Mouse (Mus musculus) heart, postnatal 0 days (tissue): ENCODE results near the gene Car5b. TPM values are rescaled to one million over a fixed set of nuclear protein-coding genes. Genes with fewer than 3 reads are reported as not detected.

Source experiments
- ATAC-seq: fragments of 200-750 bp; cut with Nextera tagmentation; 2 replicates; pipeline ENCODE4 v1.8.0; 2017; ENCODE audit warnings: low read depth, moderate number of reproducible peaks, moderate library complexity; ENCODE audit not compliant: insufficient read depth
- DNase-seq: peaks from one replicate; pipeline ENCODE4 v3.0.0-alpha.2; 2016; ENCODE audit warnings: low spot score
- H3K27ac ChIP-seq: fragments of 300-500 bp; sonication (generic); 2 replicates; pipeline ENCODE4 v1.5.1; 2014; ENCODE audit warnings: low read depth, mild to moderate bottlenecking
- H3K27me3 ChIP-seq: fragments of 300-500 bp; sonication (generic); 2 replicates; pipeline ENCODE4 v1.6.1; 2014; ENCODE audit warnings: low read length, mixed read lengths; ENCODE audit not compliant: control insufficient read depth, insufficient read depth
- H3K36me3 ChIP-seq: fragments of 300-500 bp; sonication (generic); replicated peaks from 2 replicates; pipeline ENCODE4 v1.6.1; 2014; ENCODE audit warnings: low read length, mixed read lengths; ENCODE audit not compliant: control insufficient read depth, insufficient read depth
- H3K4me1 ChIP-seq: fragments of 300-500 bp; sonication (generic); 2 replicates; pipeline ENCODE4 v1.6.1; 2014; ENCODE audit warnings: antibody characterized with exemption; ENCODE audit not compliant: control insufficient read depth, insufficient read depth
- H3K4me2 ChIP-seq: fragments of 300-500 bp; sonication (generic); 2 replicates; pipeline ENCODE4 v1.6.1; 2014; ENCODE audit warnings: low read depth, mild to moderate bottlenecking, low read length, moderate library complexity
- H3K4me3 ChIP-seq: fragments of 300-500 bp; sonication (generic); 2 replicates; pipeline ENCODE4 v1.5.1; 2014; ENCODE audit warnings: low read depth, low read length
- H3K9ac ChIP-seq: fragments of 300-500 bp; sonication (generic); replicated peaks from 2 replicates; pipeline ENCODE4 v1.6.1; 2014; ENCODE audit warnings: low read depth, low read length, mixed read lengths
- H3K9me3 ChIP-seq: fragments of 300-500 bp; sonication (generic); replicated peaks from 2 replicates; pipeline ENCODE4 v1.6.1; 2016; ENCODE audit warnings: low read length; ENCODE audit not compliant: control insufficient read depth
- CTCF ChIP-seq: IDR thresholded peaks from 2 replicates; pipeline ENCODE4 v1.5.1; 2016; ENCODE audit warnings: antibody characterized with exemption, control low read depth, low read depth
- EP300 ChIP-seq: IDR thresholded peaks from 2 replicates; pipeline ENCODE4 v1.6.1; 2016; ENCODE audit warnings: antibody characterized with exemption, low read depth
- WGBS: fragments of 180-500 bp; shearing (Covaris S2); extraction: QIAGEN DNeasy Blood & Tissue Kit; methylation state at CpG from one replicate; pipeline ENCODE4 v1.1.7; 2014; 5-methylcytosine and 5-hydroxymethylcytosine counted together
- polyA plus RNA-seq: library from polyadenylated mRNA; unstranded; fragments of >200 nt; fragmentation: Nextera tagmentation; extraction: Ambion mirVana; gene quantifications from 2 replicates; pipeline ENCODE4 v1.2.1, GENCODE M21; 2015
- total RNA-seq: library from RNA; depleted of rRNA; stranded (reverse); fragments of >200 nt; gene quantifications from 2 replicates; pipeline ENCODE4 v1.2.3, GENCODE M21; 2014; ENCODE audit warnings: low replicate concordance; rRNA removed

Gene Car5b
- total RNA-seq (0.12 and 0.76 TPM in 2 replicates), polyA plus RNA-seq (0.21 and 0.27 TPM in 2 replicates)

DNA sequence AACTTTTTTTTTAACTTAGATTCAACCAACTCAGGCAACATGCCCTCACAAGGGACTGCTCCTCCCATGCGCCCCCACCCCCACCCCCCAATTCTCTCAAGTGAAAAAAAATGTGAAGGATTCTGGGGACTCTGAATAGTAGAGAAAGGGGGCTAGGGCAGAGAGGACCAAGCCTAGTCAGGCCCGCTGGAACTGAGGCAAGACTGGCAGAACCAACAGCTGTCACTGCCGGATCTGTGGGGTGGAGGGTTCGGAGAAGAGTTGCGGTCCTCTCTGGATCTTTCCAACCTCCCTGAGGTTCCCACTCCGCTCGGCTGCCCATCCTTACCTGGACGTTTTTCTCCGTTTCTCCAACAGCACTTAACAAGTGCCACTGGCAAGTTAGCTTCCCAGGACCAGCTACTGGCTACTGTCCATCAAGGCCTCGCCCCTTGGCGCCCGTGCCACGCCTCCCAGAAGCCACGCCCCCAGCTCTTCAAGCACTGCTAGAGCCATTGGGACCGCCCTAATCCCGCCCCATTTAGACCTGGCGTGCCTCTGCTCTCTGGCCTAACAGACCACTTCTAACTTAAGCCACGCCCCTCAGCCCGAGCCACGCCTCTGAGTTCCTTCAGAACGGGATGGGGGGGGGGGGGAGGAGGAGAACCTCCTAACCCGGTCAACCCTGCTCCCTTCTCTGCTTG lies at the start of gene Car5b:
Gene Car5b, minus strand, starts transcription at position 391 of the 683 bp plus-strand sequence.
- Histone ChIP-seq H3K27ac (no peak within 1 kb of the TSS), H3K27me3 (no peaks in the 10 kb centered on the region), H3K9ac (no peak within 1 kb of the TSS), H3K9me3 (no peaks in the 10 kb centered on the region), H3K4me2 (peak within 1 kb of the TSS; percentile 63), H3K36me3 (no peaks in the 10 kb centered on the region), H3K4me3 (peak within 1 kb of the TSS; percentile 34), H3K4me1 (no peaks in the 10 kb centered on the region)
- WGBS: 12% methylated on average over 21 of the region's 22 CpGs
- DNase-seq: peak; percentile 64
- ATAC-seq: peak; percentile 96
- TF ChIP-seq CTCF (no peak), EP300 (no peak)

DNA sequence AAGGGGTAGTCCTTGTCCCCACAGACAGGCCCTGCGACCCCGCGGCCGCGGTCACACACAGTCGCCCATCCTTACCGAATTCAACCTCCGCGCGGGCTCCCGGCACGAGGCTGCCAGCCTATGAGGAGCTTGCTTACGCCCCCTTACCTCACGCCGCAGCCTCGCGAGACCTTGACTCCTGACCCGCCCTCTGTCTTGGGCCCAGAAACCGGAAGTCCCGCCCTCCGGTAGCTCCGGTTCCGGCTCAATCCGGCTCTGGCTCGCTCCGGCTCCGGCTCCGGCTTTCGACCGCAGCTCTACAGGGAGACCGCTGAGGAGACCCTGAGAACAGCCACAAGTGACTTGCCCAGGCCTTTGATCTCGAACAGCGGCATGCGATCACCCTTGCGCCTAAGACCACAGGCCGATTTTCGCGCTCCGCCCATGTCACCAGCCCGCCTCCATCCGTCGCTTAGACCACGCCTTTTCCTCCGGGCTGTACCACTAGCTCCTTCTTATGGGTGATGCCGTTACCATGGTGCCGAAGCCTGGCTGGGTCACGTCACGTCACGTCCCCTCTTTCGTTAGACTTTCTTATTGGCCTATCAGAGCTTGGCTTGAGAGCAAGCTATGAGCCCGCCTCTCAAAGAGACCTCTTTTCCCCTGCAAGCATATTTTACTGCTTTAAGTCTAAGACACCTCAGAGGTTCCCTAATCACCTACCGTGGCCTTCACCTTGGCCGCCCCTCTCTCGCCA lies 48.4 kb upstream of the Car5b start, which contains the start of gene Siah1b:
Gene Siah1b, minus strand, starts transcription at position 454 of the 736 bp plus-strand sequence.
- H3K27me3 ChIP-seq: no peaks in the 10 kb centered on the region
- H3K4me1 ChIP-seq: no peaks in the 10 kb centered on the region
- ATAC-seq: peak; percentile 98
- TF ChIP-seq CTCF (no peak), EP300 (no peak)
- no peaks in the 10 kb centered on the region for H3K36me3 ChIP-seq
- peak within 1 kb of the TSS; percentile 52 for H3K4me3 ChIP-seq
- no peaks in the 10 kb centered on the region for H3K9me3 ChIP-seq
- 24% methylated on average over 46 of the region's 54 CpGs for WGBS
- peak; percentile 92 for DNase-seq
- H3K9ac ChIP-seq: peak within 1 kb of the TSS; percentile 46
- peak within 1 kb of the TSS; percentile 77 for H3K4me2 ChIP-seq
- peak within 1 kb of the TSS; percentile 76 for H3K27ac ChIP-seq

GRCm38 (mm10) chrX:164068968-164069367 lies 41.2 kb upstream of the Car5b start:
- DNase-seq (no peak), ATAC-seq (no peak)
- no peak overlapping the region for H3K4me2 ChIP-seq
- no peaks in the 10 kb centered on the region for H3K27me3 ChIP-seq
- no peaks in the 10 kb centered on the region for H3K4me1 ChIP-seq
- H3K9me3 ChIP-seq: no peaks in the 10 kb centered on the region
- no peaks in the 10 kb centered on the region for H3K36me3 ChIP-seq
- H3K27ac ChIP-seq: no peak overlapping the region
- no peak overlapping the region for H3K4me3 ChIP-seq
- no peak overlapping the region for H3K9ac ChIP-seq
- WGBS: 82% methylated on average over 4 of the region's 4 CpGs
- no peak for TF ChIP-seq EP300
- TF ChIP-seq CTCF: no peak

GRCm38 (mm10) chrX:164066185-164066584 lies 38.4 kb upstream of the Car5b start:
- 8% methylated on average over 2 of the region's 2 CpGs for WGBS

DNA sequence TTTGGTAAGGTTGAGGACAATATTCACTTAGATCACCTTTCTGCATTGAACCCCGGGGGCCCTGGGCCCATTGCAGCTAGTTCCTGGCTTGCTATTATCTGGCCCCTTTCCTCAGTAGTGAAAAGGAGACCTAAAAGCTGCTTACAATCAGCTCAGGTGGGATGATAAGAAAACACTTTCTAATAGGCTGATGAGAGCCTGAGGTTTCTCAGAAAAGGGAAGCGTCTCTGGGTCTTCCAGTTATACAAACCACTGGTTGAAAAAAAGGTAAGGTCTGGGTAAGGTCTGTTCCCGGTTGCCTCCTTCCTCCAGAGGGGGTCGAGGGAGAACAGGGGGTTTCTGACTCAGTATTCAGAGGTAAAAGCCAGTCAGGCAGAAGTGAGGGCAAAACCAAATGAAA lies 31.3 kb upstream of the Car5b start:
- TF ChIP-seq CTCF (no peak), EP300 (no peak)
- no peak for DNase-seq
- Histone ChIP-seq H3K36me3 (no peaks in the 10 kb centered on the region), H3K4me3 (no peak overlapping the region), H3K27me3 (no peaks in the 10 kb centered on the region), H3K9ac (no peak overlapping the region), H3K27ac (no peak overlapping the region), H3K4me2 (no peak overlapping the region), H3K9me3 (no peaks in the 10 kb centered on the region), H3K4me1 (no peaks in the 10 kb centered on the region)
- ATAC-seq: no peak
- WGBS: 61% methylated on average over 4 of the region's 4 CpGs

More at GRCm38 (mm10) chrX:164066185-164066584, 38.4 kb upstream of the Car5b start:
- ATAC-seq (peak; percentile 63), DNase-seq (peak; percentile 76)
- Histone ChIP-seq H3K27me3 (no peaks in the 10 kb centered on the region), H3K4me2 (no peak overlapping the region), H3K27ac (no peak overlapping the region), H3K9me3 (no peaks in the 10 kb centered on the region), H3K36me3 (no peaks in the 10 kb centered on the region), H3K9ac (no peak overlapping the region), H3K4me1 (no peaks in the 10 kb centered on the region), H3K4me3 (no peak overlapping the region)
- no peak for TF ChIP-seq EP300
- peak; percentile 78 for TF ChIP-seq CTCF
